Mouse (Mus musculus): ENCODE data around the gene Tekt3. TPM values are rescaled to one million over a fixed set of nuclear protein-coding genes. Genes with fewer than 3 reads are reported as not detected.

The Tekt3 gene
- not detected in 2 replicates for polyA plus RNA-seq (2012; rRNA removed)

DNA sequence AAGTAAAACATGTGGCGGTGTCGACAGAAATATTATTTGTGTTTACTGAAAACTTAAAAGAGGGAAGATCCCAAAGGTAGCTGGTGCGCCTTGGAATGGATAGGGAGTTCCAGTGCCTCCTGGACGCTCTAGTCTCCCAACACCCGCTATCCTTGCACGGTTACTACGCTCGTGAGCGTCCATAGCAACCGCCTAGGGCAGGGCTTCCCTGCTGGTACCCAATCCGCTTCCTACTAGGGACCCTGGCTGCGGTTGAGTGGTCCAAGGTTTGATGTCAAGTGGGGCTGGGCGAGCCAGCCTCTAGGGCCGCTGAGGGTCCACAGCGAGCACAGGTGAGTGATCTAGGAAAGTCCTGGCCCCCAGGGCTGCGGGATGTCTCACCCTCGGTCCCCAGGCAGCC, at the start of gene Tekt3:
Gene Tekt3 (plus strand): TSS at position 209 of the 400 bp plus-strand sequence.

DNA sequence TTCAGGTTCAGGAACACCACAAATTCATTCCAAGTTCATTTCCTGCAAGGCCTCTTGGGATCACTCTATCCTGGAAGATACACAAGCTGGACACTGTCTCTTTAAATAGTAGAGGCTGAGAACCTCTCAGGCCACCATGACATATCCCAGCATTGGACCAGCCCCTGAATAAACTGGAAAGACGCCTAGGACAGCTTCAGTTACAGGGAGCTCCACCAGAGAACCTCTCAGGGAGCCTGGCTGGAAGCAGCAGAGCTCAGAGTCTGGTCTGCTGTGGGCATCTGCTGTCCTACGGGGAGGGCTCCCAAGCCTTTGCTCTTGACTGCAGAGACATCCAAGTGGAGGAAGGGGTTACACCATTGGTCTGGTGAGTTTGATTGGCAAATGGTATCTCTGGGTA, 67.3 kb downstream of the Tekt3 start, which contains the start of gene Pmp22:
Gene Pmp22 (plus strand): TSS at position 199 of the 400 bp plus-strand sequence.

Other genes with a start within 250 kb of the Tekt3 start
- gene Trim16, start 241.4 kb upstream of the Tekt3 start, polyA plus RNA-seq (2012; rRNA removed) = 0.62 and 0.71 TPM in 2 replicates
- 0.04 and 0.06 TPM in 2 replicates for gene Fbxw10, start 214.6 kb upstream of the Tekt3 start, polyA plus RNA-seq (2012; rRNA removed)
- gene Tvp23b, start 182.2 kb upstream of the Tekt3 start, polyA plus RNA-seq (2012; rRNA removed) = 15.8 and 16.6 TPM in 2 replicates
- gene Cdrt4, start 110.5 kb upstream of the Tekt3 start, polyA plus RNA-seq (2012; rRNA removed) = 0.06 TPM in 1 of 2 replicates, not detected in the other
- gene Pmp22, start 67.3 kb downstream of the Tekt3 start, polyA plus RNA-seq (2012; rRNA removed) = 15.4 and 16.0 TPM in 2 replicates